ENCODE assay signal across 18 mouse cellular contexts in genomic region chr11:5404180-5404579, GRCm38 (mm10). TPM values are rescaled to one million over a fixed set of nuclear protein-coding genes. Genes with fewer than 3 reads are reported as not detected.
DNase-seq lines count a peak whose midpoint lies in the region; ATAC-seq and TF ChIP-seq lines count a peak whose summit lies in the region.
"Had no signal": no experiment of that assay in that cellular context is flagged by ENCODE, and none has a peak within 500 bp of the region (broad histone marks: within the 10 kb centered on the region; RNA-seq: fewer than 3 reads in every experiment).

No protein-coding gene starts in this region.

- no peak overlapping the region for H3K9ac ChIP-seq in heart, embryonic 13.5 days
- H3K9ac ChIP-seq in kidney, embryonic 16.5 days (replicated peaks; ENCODE audit: low read length), result no peak overlapping the region
- peak overlapping the region; percentile 3; the same call in 1 of the 2 replicates for H3K9ac ChIP-seq in lung, embryonic 16.5 days (ENCODE audit: low read length)
- H3K9ac ChIP-seq in stomach, postnatal 0 days (ENCODE audit: low read length), result no peak overlapping the region
- H3K9ac ChIP-seq: forebrain, embryonic 15.5 days; hindbrain, embryonic 13.5 days had no signal

- H3K4me3 ChIP-seq in heart, embryonic 13.5 days, result no peak overlapping the region
- no peak overlapping the region for H3K4me3 ChIP-seq in kidney, embryonic 16.5 days (ENCODE audit: low read length)
- no peak overlapping the region for H3K4me3 ChIP-seq in lung, embryonic 16.5 days (ENCODE audit: low read length)
- no peak overlapping the region for H3K4me3 ChIP-seq in lung, adult 2 months (replicated peaks; ENCODE audit: extremely low read depth, low read depth, low read length)
- H3K4me3 ChIP-seq in stomach, postnatal 0 days (ENCODE audit: low read depth, low read length), result no peak overlapping the region
- H3K4me3 ChIP-seq: embryonic facial prominence, embryonic 10.5 days; forebrain, embryonic 15.5 days; hindbrain, embryonic 13.5 days; midbrain, embryonic 10.5 days had no signal

- H3K36me3 ChIP-seq in heart, embryonic 13.5 days, result no peaks in the 10 kb centered on the region
- H3K36me3 ChIP-seq in kidney, embryonic 16.5 days (ENCODE audit: insufficient read depth, low read length), result no peaks in the 10 kb centered on the region
- H3K36me3 ChIP-seq in lung, embryonic 16.5 days (ENCODE audit: control insufficient read depth, insufficient read depth, low read length), result no peaks in the 10 kb centered on the region
- H3K36me3 ChIP-seq in stomach, postnatal 0 days (ENCODE audit: control insufficient read depth, insufficient read depth, low read length), result no peaks in the 10 kb centered on the region
- H3K36me3 ChIP-seq: embryonic facial prominence, embryonic 10.5 days; forebrain, embryonic 15.5 days; hindbrain, embryonic 13.5 days; midbrain, embryonic 10.5 days had no signal

- H3K27me3 ChIP-seq in heart, embryonic 13.5 days (replicated peaks), result no peaks in the 10 kb centered on the region
- no peaks in the 10 kb centered on the region for H3K27me3 ChIP-seq in kidney, embryonic 16.5 days (ENCODE audit: insufficient read depth, low read length)
- no peaks in the 10 kb centered on the region for H3K27me3 ChIP-seq in lung, embryonic 16.5 days (ENCODE audit: control insufficient read depth, insufficient read depth, low read depth, low read length)
- no peaks in the 10 kb centered on the region for H3K27me3 ChIP-seq in stomach, postnatal 0 days (ENCODE audit: control insufficient read depth, insufficient read depth, low read length)
- H3K27me3 ChIP-seq: forebrain, embryonic 15.5 days; hindbrain, embryonic 13.5 days had no signal

- TF ChIP-seq POLR2A in lung, adult 2 months (IDR thresholded peaks at IDR 0.05; ENCODE audit: borderline replicate concordance, extremely low read depth, low read depth, low read length), result no peak

- H3K27ac ChIP-seq in heart, embryonic 13.5 days (replicated peaks), result 0 out of 2 replicates have a peak overlapping the region, but pooled peaks have one; percentile 12
- peak overlapping the region; percentile 47; the same call in 1 of the 2 replicates for H3K27ac ChIP-seq in kidney, embryonic 16.5 days (ENCODE audit: low read length)
- peak overlapping the region; percentile 68 for H3K27ac ChIP-seq in lung, embryonic 16.5 days (ENCODE audit: low read length)
- peak overlapping the region; percentile 31; the same call in 1 of the 2 replicates for H3K27ac ChIP-seq in stomach, postnatal 0 days (replicated peaks)
- H3K27ac ChIP-seq: embryonic facial prominence, embryonic 10.5 days; forebrain, embryonic 15.5 days; hindbrain, embryonic 13.5 days; midbrain, embryonic 10.5 days had no signal

- no peaks in the 10 kb centered on the region for H3K9me3 ChIP-seq in heart, embryonic 13.5 days
- no peaks in the 10 kb centered on the region for H3K9me3 ChIP-seq in kidney, embryonic 16.5 days (ENCODE audit: low read length)
- H3K9me3 ChIP-seq in lung, embryonic 16.5 days (ENCODE audit: control insufficient read depth, low read length), result no peaks in the 10 kb centered on the region
- H3K9me3 ChIP-seq in stomach, postnatal 0 days (ENCODE audit: control insufficient read depth, low read length), result no peaks in the 10 kb centered on the region
- H3K9me3 ChIP-seq: embryonic facial prominence, embryonic 10.5 days; forebrain, embryonic 15.5 days; hindbrain, embryonic 13.5 days; midbrain, embryonic 10.5 days had no signal

- H3K4me1 ChIP-seq in heart, embryonic 13.5 days, result peaks cover 18% of the 10 kb centered on the region
- peaks cover 38% of the 10 kb centered on the region for H3K4me1 ChIP-seq in kidney, embryonic 16.5 days (ENCODE audit: insufficient read depth, low read length)
- peaks cover 15% of the 10 kb centered on the region for H3K4me1 ChIP-seq in lung, embryonic 16.5 days (replicated peaks; ENCODE audit: control insufficient read depth, insufficient read depth, low read length)
- H3K4me1 ChIP-seq in lung, adult 2 months (ENCODE audit: control insufficient read depth, insufficient read depth, low read length), result peaks cover 6% of the 10 kb centered on the region; the same call in 1 of the 2 replicates
- 0 out of 2 replicates have a peak, but pooled peaks cover 2% of the 10 kb centered on the region for H3K4me1 ChIP-seq in stomach, postnatal 0 days (replicated peaks; ENCODE audit: control insufficient read depth, insufficient read depth)

- intact Hi-C loops in heart, postnatal 25 days (cut with DNase I), result no loop called here

- TF ChIP-seq EP300 in stomach, postnatal 0 days (optimal IDR thresholded peaks at IDR 0.05), result no peak

- DNase-seq in heart, postnatal 25 days (ENCODE audit: low spot score), result no peak
- no peak for DNase-seq in kidney, adult 8-10 months
- no peak for DNase-seq in lung, adult 2 months
- no peak for DNase-seq in stomach, postnatal 0 days (ENCODE audit: low spot score)
- DNase-seq in right cerebral cortex, adult 2 months (ENCODE audit: low spot score in 2 of 2), result no peak
- DNase-seq: adrenal gland, postnatal 10 days; B cell, adult 2 months; cerebellum, adult 11-12 months; kidney, adult 18-20 months; right cerebral cortex, adult 18-20 months; spleen, adult 18-20 months had no signal

- H3K4me2 ChIP-seq in heart, embryonic 13.5 days, result no peak overlapping the region
- no peak overlapping the region for H3K4me2 ChIP-seq in kidney, embryonic 16.5 days (replicated peaks; ENCODE audit: low read depth, low read length)
- H3K4me2 ChIP-seq in lung, embryonic 16.5 days (ENCODE audit: low read depth, low read length), result no peak overlapping the region
- no peak overlapping the region for H3K4me2 ChIP-seq in stomach, postnatal 0 days (replicated peaks; ENCODE audit: low read depth)
- H3K4me2 ChIP-seq: forebrain, embryonic 15.5 days; hindbrain, embryonic 13.5 days had no signal

- WGBS in heart, embryonic 13.5 days, result 58% methylated on average over 2 of the region's 2 CpGs
- 51% methylated on average over 2 of the region's 2 CpGs for WGBS in kidney, embryonic 16.5 days
- 41% methylated on average over 2 of the region's 2 CpGs for WGBS in lung, embryonic 16.5 days
- 58% methylated on average over 2 of the region's 2 CpGs for WGBS in lung, adult 2 months
- WGBS in stomach, postnatal 0 days, result 59% methylated on average over 2 of the region's 2 CpGs

- ATAC-seq in heart, embryonic 13.5 days (ENCODE audit: extremely low read depth, insufficient number of reproducible peaks, low FRiP score, low TSS enrichment), result no peak
- no peak for ATAC-seq in kidney, embryonic 16.5 days (ENCODE audit: low FRiP score, low TSS enrichment)
- ATAC-seq in lung, embryonic 16.5 days (ENCODE audit: low read depth), result peak; percentile 75
- no peak for ATAC-seq in stomach, postnatal 0 days (ENCODE audit: low FRiP score, low TSS enrichment)
- ATAC-seq: forebrain, embryonic 15.5 days had no signal

- TF ChIP-seq CTCF in lung, adult 2 months (IDR thresholded peaks at IDR 0.05; ENCODE audit: insufficient read depth, low read length), result no peak
- no peak for TF ChIP-seq CTCF in stomach, postnatal 0 days (IDR thresholded peaks at IDR 0.05; ENCODE audit: low read depth)

RNA-seq across cellular contexts. Expression of gene Znrf3, which starts 40.5 kb away (rescaled TPM):
- polyA plus RNA-seq in heart, embryonic 13.5 days (2015; fragmentation: Nextera tagmentation; extraction: Ambion mirVana), result 7.6 and 8.6 TPM in 2 replicates
- total RNA-seq in heart, postnatal 25 days (2021), result 1 to 10 TPM; 9.4 to 9.7 TPM
- polyA plus RNA-seq in kidney, embryonic 16.5 days (2015; fragmentation: Nextera tagmentation; extraction: Ambion mirVana), result 16.5 and 18.8 TPM in 2 replicates
- polyA plus RNA-seq in lung, embryonic 16.5 days (2015; fragmentation: Nextera tagmentation; extraction: Ambion mirVana), result 15.9 and 17.2 TPM in 2 replicates
- 10.8 and 14.4 TPM in 2 replicates for polyA plus RNA-seq in lung, adult 2 months (2012; rRNA removed)
- polyA plus RNA-seq in stomach, postnatal 0 days (2015; fragmentation: Nextera tagmentation; extraction: Ambion mirVana), result 8.9 and 9.3 TPM in 2 replicates

Comparison
In these comparisons a context has a peak if more than half of its experiments do, and no peak if none do; other contexts are left out.
1. H3K27ac ChIP-seq: peak in every context shown above with its lines; median percentile 68 in lung, embryonic 16.5 days; 47 in kidney, embryonic 16.5 days; 31 in stomach, postnatal 0 days; 12 in heart, embryonic 13.5 days.